Mouse (Mus musculus): ENCODE data around the gene Fgd2. TPM values are rescaled to one million over a fixed set of nuclear protein-coding genes. Genes with fewer than 3 reads are reported as not detected.
"Not testable (repeated sequence)": the region's sequence is repeated elsewhere in the genome, so short reads cannot be mapped to it uniquely, and the experiment has no call there.

Fgd2 gene
- total RNA-seq (2022): 10 to 100 TPM in 2 of 4 experiments, 1 to 10 TPM in 2; 5.5 to 13.8 (median 10.3) TPM

DNA sequence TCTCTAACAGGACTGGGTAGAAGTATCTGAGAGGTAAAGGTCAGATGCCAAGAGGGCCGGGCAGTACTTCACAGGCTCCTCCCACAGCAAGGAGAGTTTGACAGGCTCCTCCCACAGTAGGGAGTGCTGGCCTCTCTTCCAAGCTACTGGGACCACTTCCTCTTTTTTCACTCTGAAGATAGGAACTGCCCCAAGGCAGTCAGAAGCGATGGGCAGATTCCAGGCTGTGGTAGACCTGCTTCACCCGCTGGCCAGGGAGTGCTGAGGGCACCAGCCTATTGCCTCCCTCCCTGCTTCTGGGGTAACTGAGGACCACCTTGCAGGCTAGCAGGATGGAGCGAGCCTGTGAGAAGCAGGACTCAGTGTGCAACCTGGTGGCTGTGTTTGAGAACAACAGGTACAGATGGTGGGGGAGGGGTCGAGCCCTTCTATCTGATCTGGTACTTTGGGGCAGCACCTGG is at the start of gene Fgd2:
Gene Fgd2, plus strand, starts transcription at position 154 of the 461 bp plus-strand sequence.
- DNase-seq (ENCODE audit: low spot score in 2 of 2): no peak

DNA sequence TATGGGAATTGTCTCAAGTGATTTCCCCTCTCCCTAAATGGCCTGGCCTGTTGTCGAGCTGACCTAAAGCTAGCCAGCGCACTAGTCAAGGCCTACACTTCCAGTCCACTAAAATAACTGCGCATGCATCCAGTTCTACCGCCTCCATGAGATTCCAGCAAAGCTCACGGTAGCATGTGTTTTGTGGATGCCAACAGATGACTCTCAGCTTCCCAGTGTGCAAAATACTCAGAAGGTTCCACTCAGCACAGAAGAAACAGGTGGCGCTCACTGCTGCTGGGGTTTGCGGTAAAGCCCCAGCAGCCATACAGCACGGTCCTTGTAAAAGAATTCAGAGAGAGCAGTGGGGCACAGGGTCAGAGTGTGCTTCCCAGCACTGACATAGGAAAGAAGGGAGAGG is 49.1 kb upstream of the Fgd2 start:
- DNase-seq (ENCODE audit: low spot score in 2 of 2): no peak

DNA sequence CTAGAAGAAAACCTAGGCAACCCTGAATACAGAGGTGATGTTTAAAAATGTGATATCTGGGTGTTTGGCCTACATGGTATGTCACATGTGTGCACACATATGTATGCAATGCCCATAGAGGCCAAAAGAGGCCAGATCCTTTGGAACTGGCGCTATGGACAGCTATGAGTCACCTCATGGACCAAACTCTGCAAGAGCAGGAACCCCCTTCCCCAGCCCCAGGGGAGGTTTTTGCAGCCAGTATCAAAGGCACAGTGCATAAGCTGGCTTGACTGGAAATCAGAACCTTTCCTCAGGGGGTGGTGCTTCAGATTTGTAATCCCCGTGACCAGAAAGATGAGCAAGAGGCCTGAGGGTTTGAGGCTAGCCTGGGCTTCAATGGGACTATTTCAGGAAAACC is 48.6 kb upstream of the Fgd2 start:
- DNase-seq (ENCODE audit: low spot score in 2 of 2): no peak

DNA sequence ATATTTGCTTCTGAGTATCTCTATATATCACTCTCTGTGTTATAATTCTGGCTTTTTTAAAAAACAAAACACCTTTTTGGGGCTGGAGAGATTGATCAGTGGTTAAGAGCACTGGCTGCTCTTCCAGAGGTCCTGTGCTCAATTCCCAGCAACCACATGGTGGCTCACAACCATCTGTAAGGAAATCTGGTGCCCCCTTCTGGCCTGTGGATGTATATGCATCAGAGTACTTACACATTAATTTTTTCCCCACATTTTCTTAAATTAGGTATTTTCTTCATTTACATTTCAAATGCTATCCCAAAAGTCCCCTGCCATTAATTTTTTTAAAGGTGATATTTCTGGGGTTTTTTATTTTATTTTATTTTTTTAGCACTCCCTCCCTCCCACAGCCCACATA is 47.4 kb upstream of the Fgd2 start:
- no peak for DNase-seq (ENCODE audit: low spot score in 2 of 2)

DNA sequence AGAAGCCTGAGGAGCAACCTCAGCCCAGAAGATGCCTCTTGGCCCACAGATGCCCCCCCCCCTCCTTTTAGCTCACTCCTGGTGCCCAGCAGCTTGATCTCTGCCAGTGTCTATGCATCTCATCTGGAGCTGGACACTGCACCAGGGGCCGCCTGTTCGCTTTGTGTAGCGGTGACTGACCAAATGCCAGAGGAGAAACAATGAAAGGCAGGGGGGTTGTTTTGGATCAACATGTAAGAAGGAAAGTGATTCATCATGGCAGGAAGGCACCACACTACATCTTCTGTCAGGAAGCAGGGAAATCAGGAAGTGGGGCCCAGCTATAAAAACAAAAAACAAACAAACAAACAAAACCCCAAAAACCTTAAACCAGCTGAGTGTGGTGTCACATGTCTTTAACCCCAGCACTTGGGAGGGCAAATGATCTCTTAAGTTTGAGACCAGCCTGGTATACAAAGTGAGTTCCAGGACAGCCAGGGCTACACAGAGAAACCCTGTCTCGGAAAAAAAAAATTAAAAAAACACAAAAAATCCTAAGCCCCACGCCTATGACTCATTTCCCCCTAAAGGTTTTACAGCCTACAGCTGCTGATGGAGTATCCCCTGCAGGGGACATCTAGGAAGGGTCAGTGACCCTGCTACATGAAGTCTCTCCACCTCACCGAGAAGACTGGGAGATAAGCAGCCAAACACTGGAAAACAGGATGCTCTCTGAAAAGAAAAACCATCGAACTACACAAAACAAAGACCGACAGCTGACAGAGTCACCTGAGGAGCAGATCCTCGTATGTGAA is 44.8 kb upstream of the Fgd2 start:
- no peak for DNase-seq (ENCODE audit: low spot score in 2 of 2)

DNA sequence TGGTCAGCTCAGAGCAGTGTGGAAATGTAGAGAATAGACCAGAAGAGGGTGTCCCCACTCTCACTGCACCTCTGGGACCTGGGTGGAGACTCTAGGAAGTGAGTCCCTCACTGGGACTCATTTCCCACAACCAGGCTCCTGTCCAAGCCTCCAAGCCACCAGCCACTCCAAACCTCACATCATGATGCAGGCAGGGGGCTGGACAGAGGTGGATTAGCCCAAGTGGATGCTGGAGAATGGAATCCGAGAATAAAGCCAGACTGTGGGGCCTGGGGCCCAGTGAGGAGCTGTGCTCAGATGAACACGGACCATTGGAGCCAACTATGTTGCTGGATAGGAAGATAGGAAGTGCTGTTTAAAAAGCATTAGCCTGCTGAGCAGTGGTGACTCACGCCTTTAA is 43.8 kb upstream of the Fgd2 start:
- DNase-seq (ENCODE audit: low spot score in 2 of 2): no peak

DNA sequence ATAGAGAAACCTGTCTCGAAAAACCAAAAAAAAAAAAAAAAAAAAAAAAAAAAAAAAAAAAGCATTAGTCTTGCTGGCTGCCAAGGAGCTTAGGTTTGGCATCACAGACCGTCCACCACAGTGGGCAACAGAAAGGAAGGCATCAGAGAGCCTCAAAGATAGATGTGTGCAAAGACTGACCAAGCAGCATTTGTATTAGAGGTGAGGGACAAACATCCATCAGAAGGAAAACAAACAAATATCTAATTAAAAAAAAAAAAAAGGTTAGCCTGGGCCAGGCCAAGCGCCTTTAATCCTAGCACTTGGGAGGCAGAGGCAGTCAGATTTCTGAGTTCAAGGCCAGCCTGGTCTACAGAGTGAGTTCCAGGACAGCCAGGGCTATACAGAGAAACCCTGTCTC is 43.3 kb upstream of the Fgd2 start, which contains the start of gene Pi16:
Gene Pi16, plus strand, starts transcription at position 301 of the 400 bp plus-strand sequence.
- DNase-seq (ENCODE audit: low spot score in 2 of 2): not testable (repeated sequence)

DNA sequence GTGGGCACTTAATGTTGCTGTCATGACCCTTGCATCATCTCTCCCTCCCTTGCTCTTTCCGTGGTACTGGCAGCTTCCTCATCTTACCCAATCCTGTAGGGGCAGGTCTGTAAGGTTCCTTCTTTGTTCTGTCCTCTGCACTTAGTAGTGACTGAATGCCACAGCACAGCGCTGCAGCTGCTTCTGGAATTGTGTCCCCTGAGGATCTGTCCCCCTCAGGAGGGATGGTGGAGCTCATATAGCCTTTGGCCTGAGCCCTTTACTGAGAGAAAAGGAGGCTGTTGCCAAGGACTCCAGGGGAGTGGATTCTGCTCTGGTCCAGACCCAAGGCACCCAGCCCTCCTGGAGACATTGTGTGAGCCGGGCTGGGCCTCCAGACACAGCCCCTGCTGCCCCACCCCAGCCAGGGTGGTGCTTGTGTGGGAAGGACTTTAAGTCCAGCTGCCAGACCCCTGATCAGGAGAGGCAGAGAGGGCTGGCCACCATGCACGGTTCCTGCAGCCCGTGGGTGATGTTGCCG is 41.9 kb upstream of the Fgd2 start:
- DNase-seq (ENCODE audit: low spot score in 2 of 2): no peak

DNA sequence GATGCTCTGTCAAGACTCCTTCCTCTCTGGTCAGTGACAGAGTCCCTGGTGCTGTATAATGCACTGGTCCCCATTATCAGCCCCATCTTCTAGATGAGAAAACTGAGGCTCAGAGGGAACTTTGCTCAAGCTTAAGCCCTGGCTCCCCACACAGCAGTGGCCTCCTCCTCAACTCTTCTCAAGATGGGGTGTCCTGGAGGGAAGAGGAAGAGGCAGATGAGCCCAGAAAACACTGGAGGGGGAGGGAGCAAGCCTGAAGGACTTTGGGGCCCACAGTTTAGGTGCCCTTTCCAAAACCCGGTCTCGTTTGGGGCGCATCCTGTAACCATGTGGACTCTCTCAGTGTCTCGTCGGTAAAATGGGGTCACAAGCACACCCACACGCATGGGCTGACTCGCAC is 41.2 kb upstream of the Fgd2 start:
- DNase-seq (ENCODE audit: low spot score in 2 of 2): no peak

DNA sequence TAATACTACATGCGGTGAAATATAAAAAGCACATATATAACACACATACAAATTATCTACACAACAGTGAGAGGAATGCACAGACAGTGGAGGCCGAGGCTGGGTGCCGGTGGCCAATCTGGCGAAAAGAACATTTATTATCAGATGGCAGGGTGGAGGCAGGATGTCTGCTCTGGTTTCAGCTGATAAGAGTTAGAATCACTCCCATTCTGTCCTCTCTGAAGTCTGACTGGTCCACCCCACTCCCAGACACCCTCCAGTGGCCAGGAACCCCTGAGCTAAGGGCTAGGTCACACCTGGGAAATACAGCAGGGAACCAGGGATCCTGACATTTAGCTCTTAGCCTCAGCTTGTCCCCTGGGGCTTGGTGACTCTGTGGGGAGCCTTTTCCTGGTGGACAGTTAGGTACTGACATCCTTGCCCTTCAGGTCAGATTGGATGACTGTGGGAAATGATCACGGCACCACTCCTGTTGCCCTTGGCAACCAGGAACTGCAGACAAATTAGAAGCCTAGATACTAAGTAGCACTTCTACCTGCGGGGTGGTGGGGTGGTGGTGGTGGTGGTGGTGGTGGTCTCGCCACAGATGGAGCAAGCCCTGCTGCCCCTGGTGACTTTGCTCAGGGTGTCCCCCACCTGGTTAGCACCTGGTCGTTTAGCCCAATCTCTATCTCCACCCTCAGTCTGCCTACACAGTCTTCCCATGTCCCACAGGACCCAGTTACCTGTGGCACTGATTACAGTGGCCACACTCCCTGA is 40.7 kb upstream of the Fgd2 start:
- no peak for DNase-seq (ENCODE audit: low spot score in 2 of 2)

DNA sequence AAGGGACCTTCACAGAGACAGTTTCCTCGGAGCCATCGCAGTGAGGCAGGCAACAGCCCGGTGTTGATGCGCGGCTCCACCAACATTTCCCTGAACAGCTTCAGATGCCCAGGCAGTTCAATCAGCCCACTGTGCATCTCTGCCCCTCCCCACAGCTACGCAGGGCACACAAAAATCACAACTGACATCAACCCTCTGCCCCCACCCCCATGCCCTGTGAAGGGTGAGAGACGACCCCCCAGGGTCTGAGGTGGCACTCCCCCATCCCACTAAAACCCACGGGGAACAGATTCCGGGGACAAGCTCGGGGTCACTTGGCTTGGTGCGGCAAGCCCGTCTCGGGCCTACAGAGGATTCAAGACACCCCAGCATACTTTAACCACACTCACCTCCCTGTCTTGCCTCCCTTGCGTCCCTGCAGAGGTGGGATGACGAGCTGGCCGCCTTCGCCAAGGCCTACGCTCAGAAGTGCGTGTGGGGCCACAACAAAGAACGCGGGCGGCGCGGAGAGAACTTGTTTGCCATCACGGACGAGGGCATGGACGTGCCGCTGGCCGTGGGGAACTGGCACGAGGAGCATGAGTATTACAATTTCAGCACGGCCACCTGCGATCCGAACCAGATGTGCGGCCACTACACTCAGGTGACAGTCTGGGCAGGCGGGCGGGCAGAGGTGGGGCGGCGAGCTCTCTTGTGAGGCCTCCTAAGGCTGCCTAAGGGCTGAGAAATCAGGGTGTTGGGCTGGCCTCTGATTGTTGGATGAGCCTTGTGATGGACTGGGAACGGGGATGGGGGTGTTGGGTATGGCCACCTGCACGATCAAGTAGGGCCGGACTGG is 38.7 kb upstream of the Fgd2 start:
- DNase-seq (ENCODE audit: low spot score in 2 of 2): no peak

DNA sequence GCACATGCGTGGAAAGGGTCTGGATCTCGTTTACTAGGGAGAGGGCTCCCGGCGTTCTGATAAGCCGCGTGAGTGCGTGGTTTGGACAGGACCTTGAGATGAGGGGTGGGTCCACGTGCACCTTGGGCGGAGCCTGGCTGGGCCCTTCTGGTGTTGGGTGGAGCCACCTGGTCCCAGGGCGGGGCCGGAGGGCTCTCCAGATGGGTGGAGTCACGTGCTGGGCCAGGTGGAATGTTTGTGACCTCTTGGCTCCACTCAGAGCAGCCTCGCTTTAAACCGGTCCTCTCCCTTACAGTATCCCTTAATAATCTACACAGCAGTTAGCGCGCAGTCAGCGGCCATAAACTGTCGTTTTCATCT is 38.1 kb upstream of the Fgd2 start:
- DNase-seq (ENCODE audit: low spot score in 2 of 2): no peak

DNA sequence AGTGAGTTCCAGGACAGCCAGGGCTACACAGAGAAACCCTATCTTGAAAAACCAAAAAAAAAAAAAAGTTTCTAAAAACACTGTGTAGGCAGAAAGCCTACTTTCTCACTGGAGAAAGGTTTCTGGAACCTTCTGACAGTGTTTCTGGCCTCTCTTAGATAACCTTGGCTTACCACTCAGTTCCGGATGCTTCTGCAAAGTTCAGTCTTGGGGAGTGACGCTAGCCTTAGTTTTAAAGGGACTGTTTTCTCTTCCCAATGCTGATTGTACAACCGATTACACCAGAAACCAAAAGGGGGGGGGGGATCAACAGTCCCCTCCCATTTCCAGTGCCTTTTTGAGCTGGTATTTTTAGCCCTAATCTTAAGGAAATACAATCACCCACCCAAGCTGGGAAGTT is 37.1 kb upstream of the Fgd2 start:
- no peak for DNase-seq (ENCODE audit: low spot score in 2 of 2)

DNA sequence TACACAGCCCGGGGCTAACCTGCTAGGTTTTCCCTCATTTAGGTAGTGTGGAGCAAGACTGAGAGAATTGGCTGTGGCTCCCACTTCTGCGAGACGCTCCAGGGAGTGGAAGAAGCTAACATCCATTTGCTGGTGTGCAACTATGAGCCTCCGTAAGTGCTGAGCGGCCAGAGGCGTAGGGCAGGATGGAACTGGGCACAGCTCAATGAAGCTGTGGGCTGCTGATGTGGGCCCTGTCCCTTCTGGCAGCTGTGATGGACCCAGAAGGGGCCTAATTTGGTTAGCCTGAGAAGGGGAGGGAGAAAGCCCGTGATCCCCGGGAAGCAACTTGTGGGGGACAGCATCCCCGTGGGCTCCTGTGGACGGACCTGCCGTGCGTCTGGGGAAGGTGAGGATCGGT is 34.9 kb upstream of the Fgd2 start:
- no peak for DNase-seq (ENCODE audit: low spot score in 2 of 2)

DNA sequence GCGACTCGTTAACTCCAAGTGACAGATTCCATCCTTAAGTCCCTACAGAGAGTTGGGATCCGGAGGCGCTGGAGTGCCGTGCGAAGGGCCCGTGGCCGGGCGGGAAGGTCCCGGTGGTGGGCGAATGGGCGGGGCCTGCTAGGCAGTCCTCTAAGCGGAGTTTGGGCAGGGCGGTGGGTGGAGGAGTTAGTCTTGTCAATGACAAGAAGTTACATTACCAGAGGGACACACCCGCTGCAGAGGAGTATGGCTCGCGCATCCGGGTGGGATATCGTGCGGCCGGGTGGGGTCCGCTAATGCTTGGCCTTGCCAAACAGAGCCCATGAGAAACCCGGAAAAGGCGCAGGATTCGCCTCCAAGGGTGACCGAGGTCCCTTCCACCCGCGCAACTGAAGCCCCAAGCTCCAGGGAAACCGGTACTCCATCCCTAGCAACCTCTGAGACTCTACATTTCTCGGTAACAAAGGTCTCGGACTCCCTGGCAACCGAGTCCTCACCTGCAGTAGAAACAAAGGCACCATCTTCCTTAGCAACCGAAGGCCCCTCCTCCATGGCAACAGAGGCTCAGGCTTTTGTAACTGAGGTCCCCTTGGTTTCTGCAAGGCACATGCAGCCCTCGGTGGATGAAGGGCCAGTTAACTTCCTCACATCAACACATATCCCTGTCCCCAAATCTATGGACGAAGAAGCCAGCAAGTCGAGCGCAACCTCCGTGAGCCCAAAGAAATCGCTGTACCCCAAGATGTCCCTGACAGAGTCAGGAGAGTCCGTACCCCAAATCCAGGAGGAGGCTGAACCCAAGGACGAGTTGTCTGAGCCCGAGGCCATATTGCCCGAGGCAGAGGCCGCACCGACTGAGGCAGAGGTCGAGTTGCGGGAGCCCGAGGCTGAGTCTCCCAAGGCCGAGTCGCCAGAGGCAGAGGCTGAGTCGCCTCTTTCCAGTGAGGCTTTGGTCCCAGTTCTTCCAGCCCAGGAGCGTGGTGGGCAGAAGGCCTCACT is 33.9 kb upstream of the Fgd2 start:
- DNase-seq (ENCODE audit: low spot score in 2 of 2): no peak

DNA sequence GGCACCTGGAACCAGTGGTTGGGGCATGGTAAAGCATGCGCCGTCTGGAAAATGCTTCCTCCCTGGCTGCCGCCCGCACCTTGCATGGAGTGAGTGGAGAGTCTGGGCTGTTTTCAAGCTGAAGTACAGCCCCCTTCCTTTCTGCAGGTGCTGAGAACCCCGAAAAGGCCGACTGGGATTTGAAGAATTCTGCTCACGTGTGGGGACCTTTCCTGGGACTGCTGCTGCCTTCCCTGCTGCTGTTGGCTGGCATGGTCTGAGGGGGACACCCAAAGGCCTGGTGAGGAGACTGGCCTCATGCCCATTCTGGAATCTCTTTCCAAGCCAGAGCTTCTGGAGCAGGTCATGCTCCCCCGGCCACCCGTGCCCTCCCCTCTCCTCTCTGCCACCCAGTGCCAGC is 33.0 kb upstream of the Fgd2 start:
- DNase-seq (ENCODE audit: low spot score in 2 of 2): no peak

DNA sequence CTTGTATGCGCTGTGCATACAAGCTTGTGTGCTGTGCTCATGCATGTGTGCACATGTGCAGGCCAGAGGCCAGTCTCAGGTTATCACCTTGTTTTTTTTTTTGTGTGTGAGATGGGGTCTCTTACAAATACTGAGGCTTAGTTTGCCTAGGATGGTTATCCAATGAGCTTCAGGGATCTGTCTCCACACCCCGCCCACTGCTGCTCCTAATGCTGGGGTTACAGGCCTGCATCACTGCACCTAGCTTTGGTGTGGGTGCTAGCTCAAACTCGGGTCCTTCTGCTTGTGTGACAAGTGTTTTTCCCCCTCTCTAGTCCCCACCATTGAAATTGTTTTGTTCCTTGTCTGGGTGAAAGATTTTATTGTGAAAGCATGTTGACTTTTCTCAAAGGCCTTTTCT is 30.5 kb upstream of the Fgd2 start:
- DNase-seq (ENCODE audit: low spot score in 2 of 2): no peak

DNA sequence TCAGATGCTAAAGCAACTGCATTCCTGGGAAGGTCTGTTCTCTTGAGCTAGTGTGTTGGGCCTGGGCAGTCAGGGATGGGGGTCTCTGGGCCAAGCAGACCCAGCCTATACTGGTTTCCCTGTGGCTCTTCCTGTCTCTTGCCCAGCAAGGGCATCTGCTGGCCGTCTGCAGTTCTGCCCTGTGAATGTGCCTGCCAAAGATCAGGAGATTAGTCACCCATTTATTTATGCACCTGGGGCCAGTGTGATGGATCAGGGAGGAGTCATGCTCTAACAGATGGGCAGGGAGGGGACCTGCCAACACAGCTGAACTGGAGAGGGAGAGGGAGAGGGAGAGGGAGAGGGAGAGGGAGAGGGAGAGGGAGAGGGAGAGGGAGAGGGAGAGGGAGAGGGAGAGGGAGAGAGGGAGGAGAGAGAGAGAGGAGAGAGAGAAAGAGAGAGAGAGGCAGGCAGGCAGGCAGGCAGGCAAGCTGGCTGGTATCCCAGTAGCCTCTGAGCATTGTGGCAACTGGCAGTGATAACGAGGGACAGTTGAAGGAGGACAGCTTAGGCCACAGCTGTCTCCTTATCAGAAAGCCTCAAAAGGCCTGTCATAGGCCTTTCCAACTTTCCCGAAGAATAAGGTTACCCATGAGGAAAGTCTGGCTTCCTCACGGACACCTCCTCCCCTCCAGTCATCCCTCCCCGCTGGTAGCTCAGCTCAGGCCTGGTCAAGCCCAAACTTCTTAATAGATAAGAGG is 29.9 kb upstream of the Fgd2 start:
- DNase-seq (ENCODE audit: low spot score in 2 of 2): no peak

DNA sequence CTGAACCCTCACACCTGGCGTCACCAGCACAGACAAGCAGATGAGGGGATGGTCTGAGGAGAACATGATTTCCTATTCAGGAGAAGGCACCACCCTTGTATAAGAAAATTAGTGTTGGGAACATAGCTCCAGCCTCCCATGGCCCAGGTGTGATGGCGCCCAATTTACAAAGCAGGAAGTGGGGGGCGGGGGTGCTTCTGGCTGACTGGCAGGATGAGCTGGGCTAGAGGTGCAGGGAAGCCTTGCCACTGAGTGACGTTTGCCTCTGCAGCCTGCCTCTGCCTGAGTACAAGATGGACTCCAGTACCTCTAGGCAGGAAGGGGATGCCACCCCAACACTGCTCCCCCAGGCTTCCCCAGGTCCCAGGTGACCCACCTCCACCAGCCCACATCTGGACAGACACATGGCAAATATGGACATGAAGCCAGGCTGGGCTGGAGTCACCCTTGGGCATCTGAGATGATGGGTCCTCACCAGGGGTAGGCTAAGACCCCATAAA is 28.5 kb upstream of the Fgd2 start:
- no peak for DNase-seq (ENCODE audit: low spot score in 2 of 2)

All from layer of hippocampus, adult 8-10 months (tissue).